Mouse (Mus musculus) hematopoietic stem cell, adult 5-6 weeks (primary cell): Measurements from ENCODE around the gene Zfp235. TPM values are rescaled to one million over a fixed set of nuclear protein-coding genes. Genes with fewer than 3 reads are reported as not detected.

Experiments
- ATAC-seq, 2 experiments: fragments of 125-278 bp in 1 of 2; replicated peaks in 1 of 2; 2 replicates each; pipeline ENCODE4 v1.8.0; 2016 to 2017; ENCODE audit warnings: inconsistent platforms in 2 of 2, mild to moderate bottlenecking in 2 of 2, moderate number of reproducible peaks in 2 of 2, low read depth in 1 of 2, moderate TSS enrichment in 1 of 2; ENCODE audit not compliant: low FRiP score in 2 of 2, poor library complexity in 2 of 2, severe bottlenecking in 2 of 2, insufficient read depth in 1 of 2, low TSS enrichment in 1 of 2
- total RNA-seq: library from RNA; stranded (forward); fragments of 172-1452, 232-1000 nt; gene quantifications from 2 replicates; pipeline ENCODE4 v1.2.3, GENCODE M21; 2017

The Zfp235 gene
- total RNA-seq = 10.6 and 19.4 TPM in 2 replicates

DNA sequence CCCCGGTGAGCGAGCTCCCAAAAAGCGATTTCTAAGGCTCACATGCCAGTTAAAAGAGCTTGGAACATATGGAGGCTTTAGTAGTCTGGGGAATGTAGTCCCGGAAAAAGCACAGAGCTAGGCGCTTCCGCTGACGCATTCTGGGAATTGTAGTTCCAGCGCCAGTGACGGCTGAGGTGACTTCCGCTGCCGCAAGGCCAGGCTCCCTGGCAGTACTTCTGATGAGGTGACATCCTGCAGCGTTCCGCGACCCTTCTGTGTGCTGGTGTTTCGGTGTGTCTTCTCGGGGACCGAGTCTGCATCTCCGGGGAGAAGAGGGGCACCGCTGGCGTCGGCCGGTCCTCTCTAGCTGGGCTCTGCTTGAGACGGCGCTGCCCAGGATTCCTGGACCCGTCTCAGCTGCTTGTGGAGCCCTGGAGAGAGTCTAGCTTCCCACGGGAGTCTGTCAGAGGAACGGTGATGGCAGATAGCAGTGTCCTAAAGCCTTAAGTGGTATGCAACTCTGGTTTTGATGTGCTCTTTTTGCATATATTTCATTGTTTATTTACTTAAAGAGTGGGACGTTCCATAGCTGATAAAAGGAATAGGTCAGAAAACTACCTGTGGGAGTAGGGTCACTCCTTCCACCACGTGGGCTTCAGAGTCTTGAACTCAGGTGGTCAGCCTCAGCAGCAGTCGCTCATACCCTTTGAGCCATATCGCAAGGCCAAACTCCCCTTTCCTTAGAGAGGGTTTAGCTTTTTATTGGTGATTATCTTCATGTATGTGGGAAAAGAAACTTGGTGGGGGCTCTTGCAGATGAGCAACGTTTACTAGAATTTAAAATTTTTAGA is at the start of gene Zfp235:
Gene Zfp235 (plus strand): TSS at position 174 of the 833 bp plus-strand sequence.
- ATAC-seq = peak; percentile 100

DNA sequence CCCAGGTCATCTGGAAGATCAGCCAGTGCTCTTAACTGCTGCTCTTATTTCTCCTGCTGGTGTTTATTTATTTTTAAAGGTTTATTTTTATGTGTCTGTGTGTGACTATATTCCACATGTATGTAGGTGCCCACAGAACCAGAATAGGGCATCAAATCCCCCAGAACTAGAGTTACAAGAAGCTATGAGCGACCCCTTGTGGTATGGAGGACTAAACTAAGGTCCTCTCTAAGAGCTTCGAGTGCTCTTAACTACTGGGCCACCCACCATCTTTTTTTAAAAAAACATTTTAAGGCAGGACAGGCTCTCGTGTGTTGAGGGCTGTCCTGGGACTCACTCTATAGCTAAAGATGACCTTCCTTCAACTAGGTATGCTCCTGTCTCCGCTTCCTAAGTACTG is 47.1 kb upstream of the Zfp235 start:
- ATAC-seq = no peak

DNA sequence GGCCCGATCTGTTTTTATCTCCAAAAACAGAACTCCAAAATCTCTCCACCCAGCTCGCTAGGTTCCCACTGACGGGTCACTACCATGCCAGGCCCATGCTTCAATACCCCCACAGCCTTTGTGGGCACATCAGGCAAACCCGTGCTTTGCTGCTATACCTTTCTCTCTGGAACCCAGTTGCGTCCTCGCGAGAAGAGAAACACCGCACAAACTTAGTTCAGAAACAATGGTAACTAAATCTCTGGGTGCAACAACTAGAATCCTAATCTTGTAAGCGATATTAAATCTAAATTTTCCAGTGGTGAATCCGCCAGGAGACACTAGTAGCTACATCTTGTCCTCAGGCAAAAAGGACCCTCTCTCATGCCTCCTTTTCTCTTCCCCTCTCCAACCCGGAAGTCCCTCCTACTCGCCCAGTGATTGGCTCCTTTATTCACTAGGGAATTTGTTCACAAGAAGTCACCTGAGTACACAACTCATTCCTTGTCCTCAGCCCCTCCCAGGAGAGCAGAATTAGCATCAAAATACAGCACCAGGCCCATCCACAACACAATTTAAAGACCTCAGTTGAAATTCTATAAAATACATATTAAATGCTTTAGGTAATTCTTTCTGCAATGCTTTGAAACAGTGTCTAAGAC is 46.4 kb upstream of the Zfp235 start:
- no peak for ATAC-seq

DNA sequence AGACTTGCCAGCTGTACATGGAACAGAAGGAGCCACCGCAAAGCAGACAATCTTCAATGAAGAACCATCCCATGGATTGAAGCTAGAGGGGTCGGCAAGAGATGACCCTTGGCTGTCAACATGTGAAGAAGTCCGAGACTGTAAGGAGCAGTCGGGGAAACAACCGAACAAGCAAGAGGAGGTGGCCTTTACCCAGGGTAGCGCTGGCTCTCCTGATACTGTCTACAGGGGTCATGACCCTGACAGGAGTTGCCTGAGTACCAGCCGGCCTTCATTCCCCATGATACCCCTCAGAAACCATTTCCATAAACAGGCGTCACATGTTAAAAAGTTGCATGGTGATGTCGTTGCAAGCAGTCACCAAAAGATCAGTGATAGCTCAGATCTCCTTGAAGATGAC is 29.6 kb upstream of the Zfp235 start:
- no peak for ATAC-seq

DNA sequence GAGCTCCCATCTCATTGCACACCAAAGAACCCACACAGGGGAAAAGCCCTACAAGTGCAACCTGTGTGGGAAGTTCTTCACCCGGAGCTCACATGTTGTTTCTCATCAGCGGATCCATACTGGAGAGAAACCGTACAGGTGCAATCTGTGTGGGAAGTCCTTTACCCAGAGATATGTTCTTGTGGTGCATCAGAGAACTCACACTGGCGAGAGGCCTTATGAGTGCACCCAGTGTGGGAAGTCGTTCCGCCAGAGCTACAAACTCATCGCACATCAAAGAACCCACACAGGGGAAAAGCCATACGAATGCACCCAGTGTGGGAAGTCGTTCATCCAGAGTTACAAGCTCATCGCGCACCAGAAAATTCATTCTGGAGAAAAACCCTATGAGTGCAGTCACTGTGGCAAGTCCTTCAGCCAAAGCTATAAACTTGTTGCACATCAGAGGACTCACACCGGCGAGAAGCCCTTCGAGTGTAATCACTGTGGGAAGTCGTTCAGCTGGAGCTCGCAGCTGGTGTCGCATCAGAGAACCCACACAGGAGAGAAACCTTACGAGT is 28.7 kb upstream of the Zfp235 start:
- ATAC-seq = 0 out of 4 replicates have a peak, but pooled peaks of 1 of the 2 experiments have one; percentile 17

DNA sequence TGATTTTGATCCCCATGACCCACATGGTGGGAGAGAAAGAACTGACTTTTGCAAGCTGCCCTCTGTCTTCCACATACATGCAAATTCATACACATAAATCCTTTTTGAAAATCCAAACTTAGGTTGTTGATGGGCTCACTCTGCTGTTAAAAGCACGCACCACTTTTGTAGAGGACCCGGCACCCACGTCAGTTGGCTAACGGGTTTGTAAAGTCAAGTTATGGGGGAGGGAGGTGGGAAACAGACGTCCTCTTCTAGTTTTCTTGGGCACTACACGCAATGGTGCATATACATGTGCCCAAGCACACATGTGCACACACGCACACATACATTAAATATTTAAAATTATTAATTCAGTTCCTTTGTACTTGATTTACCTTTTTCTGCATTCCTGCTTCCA is 23.1 kb upstream of the Zfp235 start:
- ATAC-seq = no peak

DNA sequence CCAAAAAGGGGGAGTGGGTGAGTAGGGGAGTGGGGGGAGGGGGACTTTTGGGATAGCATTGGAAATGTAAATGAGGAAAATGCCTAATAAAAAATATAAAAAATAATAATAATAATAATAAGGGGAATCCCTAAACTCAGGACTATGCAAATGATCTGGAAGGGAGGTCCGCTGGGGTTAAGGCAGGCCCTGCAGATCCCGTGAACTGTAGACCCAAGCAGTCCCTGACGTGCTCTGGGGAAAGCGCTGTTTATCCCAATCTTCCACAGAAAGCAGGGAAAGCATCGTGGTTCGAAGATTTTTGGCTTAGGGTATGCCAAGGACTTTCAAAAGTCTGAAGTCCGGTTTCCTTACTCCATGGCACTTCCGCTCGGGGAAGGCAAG is 22.2 kb upstream of the Zfp235 start:
- ATAC-seq = no peak

DNA sequence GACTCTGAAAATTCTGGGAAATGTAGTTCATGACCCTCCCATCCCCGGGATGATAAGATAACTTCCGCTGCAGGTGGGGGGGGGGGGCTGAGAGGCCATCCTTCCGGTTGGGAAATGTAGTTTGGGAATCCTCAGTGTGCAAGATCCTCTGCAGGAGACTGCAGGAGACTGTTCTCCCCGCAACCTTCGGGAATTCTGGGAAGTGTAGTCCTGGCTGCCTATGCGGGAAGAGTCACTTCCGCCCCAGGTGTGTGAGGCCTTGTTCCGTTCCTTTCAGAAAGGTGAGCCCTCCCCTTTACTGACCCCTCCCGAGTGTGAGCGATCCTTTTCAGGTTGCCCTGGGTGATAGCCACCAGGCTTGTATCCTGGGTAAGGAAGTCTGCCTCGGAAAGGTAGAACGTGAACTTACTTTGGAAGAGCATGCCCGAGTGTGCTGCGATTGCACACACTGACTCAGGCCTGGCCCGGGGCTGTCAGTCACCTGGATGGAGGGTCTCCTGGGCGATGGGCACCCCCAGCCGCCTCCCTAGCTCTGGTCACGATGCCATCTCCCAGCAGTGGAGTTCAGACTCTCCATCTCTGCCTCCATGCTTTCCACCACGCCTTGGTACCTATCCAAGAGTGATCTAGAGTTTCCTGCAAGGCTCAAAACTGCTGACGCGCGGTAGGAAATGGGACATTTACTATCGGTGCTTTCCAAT is 21.7 kb upstream of the Zfp235 start, which contains the start of gene Zfp112:
Gene Zfp112 (plus strand): TSS at position 159 of the 701 bp plus-strand sequence.
- peak; percentile 49 to 62 for ATAC-seq

DNA sequence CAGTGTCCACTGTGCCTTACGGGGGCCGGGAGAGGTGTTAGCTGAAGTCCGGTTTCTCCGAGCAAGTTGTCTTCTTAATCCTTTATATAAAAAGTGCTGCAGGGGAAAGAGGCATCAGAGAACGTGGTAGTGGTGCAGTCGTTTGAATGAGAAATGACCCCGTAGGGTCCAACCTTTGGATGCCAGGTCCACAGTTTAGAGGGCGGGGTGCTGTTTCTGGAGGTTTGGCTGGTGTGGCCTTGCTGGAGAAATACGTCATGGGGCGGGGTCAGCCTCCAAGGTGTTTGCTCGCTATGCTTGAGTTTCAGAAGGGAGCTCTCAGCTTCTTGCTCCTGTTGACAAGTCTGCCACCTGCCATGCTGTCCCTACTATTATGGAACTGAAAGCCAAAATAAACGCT is 21.0 kb upstream of the Zfp235 start:
- ATAC-seq = peak; percentile 73 to 75

DNA sequence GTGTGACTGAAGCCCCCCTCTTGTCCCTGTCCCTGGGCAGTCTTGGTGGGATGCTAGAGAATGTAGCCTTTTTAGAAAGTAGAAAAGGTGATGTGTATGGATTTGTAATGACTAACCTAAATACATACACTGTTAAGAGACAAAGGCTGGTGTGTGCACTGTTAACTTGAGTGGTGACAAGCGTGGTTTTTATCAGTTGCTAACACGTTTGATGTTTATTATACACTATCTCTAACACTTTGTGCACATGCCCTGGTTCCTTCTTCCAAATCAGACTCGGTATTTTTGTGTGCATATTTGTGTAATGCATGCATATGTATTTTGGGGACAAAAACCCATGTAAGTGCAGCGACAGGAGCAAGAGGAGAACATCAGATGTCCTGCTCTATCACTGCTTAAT is 17.3 kb upstream of the Zfp235 start:
- ATAC-seq = no peak

DNA sequence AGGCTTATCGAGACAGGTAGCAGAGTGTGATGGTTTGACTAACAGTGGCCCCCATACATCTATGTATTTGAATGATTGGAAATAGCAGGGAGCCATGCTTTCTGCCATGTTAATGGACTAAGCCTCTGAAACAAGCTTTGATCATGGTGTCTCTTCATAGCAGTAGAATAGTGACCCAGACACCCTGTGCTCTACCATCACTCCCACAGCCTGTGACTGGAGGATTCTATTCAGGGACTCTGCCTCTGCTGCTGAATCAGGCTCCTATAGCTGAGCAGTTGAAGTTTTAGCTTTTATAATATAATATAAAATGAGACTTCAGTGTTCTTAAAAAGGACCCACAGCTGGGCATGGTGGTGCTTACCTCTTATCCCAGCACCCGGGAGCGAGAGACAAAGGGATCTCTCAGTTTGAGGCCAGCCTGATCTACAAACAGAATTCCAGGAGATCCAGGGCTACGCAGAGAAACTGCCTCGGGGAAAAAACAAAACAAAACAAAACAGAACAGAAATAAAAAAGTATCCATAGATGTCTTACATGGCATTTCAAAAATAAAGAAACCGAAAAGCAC is 459 bp upstream of the Zfp235 start:
- no peak for ATAC-seq

DNA sequence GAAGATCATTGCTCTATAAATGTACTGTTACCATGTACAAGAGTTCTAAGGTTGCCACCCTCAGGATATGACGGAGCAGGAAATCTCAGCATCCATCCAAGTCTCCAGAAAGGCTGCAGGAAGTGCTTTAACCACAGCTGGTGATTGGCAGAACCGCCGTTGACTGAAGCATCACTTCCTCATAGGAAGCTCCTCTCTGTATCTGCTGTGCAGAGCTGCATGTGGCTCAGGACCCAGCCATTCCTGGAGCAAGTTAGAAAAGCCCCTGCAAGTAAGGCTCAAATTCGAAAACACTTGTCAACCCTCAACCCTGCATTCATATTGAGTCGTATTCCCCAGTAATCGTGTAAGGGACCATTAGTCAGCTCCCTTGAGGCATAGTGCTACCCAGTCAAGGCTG is 8.6 kb downstream of the Zfp235 start:
- peak; percentile 91 to 94 for ATAC-seq

DNA sequence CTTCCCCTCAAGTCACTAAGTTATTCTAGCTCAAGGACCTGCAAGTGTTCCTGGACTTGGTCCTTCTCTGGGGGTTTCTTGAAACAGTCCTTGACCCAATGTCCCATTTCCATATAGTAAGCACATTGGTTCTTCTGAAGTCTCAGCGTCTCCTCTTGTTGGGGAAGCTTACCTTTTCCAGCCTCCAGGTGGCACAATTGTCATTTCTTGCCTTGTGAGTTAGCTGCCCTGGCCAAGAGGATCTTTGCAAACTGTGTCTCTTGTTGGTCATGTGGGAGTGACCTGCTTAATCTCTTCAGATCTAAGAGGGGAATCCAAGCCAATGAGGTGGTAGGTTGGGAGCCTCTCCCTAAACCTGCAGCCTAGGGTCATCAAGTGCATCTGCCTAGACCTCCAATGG is 19.3 kb downstream of the Zfp235 start:
- peak; percentile 42 to 66; a peak in 2 of 4 replicates for ATAC-seq

DNA sequence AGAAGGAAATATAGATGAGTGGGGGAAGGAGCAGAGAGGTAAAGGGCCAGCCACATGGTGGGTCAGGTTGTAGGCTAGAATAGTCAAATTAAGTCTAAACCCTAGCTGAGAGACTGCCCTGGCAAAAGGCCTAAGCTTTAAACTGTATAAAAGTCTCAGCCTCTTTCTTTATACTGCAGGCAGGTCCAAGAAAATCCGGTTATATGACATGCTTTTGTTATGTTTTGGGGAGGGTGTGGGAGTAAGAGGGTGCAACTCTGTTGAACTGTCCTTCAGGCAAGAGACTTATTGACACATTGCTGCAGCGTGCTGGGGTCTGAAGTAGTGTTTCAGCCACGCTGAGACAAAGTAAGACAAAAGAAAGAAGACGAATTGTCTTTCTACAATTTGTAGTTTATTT is 38.2 kb downstream of the Zfp235 start:
- no peak for ATAC-seq

DNA sequence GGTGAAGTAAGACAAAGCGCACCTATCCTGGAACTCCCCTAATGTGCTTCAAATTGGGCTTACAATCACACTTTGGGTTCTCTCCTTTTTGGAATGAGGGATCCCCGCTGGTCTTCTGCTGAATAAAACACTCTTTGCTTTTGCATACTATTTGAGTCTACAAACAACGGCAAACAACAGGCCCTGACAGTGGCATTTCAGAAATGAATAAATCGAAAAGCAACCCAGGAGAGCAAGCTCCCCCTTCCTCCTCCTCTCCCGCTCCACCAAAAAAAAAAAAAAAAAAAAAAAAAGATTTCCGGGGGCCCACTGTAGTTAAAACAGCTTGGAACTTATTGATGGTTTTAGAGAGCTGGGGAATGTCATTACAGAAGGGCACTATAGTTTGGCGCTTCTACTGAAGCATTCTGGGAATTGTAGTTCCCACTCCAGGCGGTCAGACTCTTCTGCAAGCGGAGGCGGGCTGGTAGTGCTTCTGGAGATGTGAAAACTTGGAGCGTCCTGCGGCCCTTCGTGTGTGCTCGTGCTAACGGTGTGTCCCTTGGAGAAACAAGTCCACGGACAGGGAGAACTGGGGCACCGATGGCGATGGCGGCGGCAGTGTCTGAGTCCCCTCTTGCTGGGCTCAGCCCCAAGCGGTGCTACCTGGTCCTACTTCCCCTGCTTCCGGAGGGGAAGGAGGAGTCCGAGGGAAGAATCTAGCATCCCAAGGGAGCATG is 40.8 kb downstream of the Zfp235 start, which contains the start of gene Zfp114:
Gene Zfp114 (plus strand): TSS at position 443 of the 719 bp plus-strand sequence.
- ATAC-seq = peak; percentile 91 to 94

DNA sequence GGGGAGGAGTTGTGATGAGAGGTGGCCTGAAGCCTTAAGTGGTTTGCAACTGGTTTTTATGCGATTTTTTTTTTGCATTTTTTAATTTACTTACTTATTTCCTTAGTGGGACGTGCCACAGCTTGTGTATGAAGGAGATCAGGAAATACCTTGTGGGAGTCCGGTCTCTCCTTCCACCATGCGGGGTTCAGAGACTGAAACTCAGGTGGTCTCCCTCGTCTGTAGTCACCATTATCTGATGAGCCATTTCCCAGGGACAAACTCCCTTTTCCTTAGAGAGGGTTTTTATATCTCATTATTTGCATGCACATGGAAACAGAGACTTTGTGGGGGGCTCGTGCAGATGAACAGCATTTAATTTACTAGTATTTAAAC is 41.4 kb downstream of the Zfp235 start:
- ATAC-seq = 0 out of 4 replicates have a peak, but pooled peaks of 1 of the 2 experiments have one; percentile 6

DNA sequence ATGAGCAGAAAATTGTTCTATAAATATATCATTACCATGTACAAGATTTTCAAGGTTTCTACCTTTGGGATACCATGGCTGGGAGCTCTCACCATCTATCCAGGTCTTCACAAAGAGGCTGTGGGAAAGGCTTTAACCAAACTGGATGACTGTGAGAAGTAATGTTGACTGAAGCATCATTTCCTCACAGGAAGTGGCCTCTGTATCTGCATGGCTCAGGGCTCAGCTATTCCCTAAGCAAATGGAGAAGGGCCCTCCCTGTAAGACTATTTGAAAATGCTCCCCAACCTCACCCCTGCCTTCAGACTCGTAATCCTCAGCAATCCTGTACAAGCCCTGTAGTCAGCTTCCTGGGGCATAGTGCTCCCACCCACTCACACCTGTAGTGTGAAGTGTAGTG is 53.6 kb downstream of the Zfp235 start:
- peak in 1 of 2 experiments; percentile 48; a peak in 1 of 4 replicates for ATAC-seq
